Mouse (Mus musculus) cerebellum, adult 11 months (tissue): ENCODE results near the gene Pam.
"Not testable (repeated sequence)": the region's sequence is repeated elsewhere in the genome, so short reads cannot be mapped to it uniquely, and the experiment has no call there.

Experiments
- DNase-seq: peaks from one replicate; pipeline ENCODE4 v3.0.0; 2022

Pam gene

GRCm38 (mm10) chr1:98031802-98032201, 63.6 kb downstream of the Pam start:
- no peak for DNase-seq

- no peak for DNase-seq
These were observed 66.4 kb downstream of the Pam start for GRCm38 (mm10) chr1:98029025-98029424.

- DNase-seq = no peak
These were observed 67.0 kb downstream of the Pam start for GRCm38 (mm10) chr1:98028468-98028867.

- no peak for DNase-seq
These were observed 67.5 kb downstream of the Pam start for GRCm38 (mm10) chr1:98027959-98028358.

- no peak for DNase-seq
These were observed 69.4 kb downstream of the Pam start for GRCm38 (mm10) chr1:98025924-98026640.

- no peak for DNase-seq
These were observed 71.6 kb downstream of the Pam start for GRCm38 (mm10) chr1:98023866-98024265.

- no peak for DNase-seq
These were observed 76.5 kb downstream of the Pam start for GRCm38 (mm10) chr1:98018987-98019386.

- DNase-seq = no peak
These were observed 79.2 kb downstream of the Pam start for GRCm38 (mm10) chr1:98016004-98016848.

- DNase-seq = no peak
These were observed 79.9 kb downstream of the Pam start for GRCm38 (mm10) chr1:98015564-98015963.

- DNase-seq = no peak
These were observed 92.7 kb downstream of the Pam start for GRCm38 (mm10) chr1:98002561-98003425.

- DNase-seq = no peak
These were observed 96.0 kb downstream of the Pam start for GRCm38 (mm10) chr1:97999465-97999864.

- DNase-seq = not testable (repeated sequence)
These were observed 96.5 kb downstream of the Pam start for GRCm38 (mm10) chr1:97998961-97999360.

- DNase-seq = no peak
These were observed 98.4 kb downstream of the Pam start for GRCm38 (mm10) chr1:97997088-97997487.

- no peak for DNase-seq
These were observed 103.5 kb downstream of the Pam start for GRCm38 (mm10) chr1:97991976-97992375.

- no peak for DNase-seq
These were observed 112.3 kb downstream of the Pam start for GRCm38 (mm10) chr1:97983189-97983588.

- no peak for DNase-seq
These were observed 116.0 kb downstream of the Pam start for GRCm38 (mm10) chr1:97979422-97979821.

GRCm38 (mm10) chr1:97977521-97977920, 117.9 kb downstream of the Pam start:
- no peak for DNase-seq

- peak; percentile 32 for DNase-seq
These were observed 118.5 kb downstream of the Pam start for GRCm38 (mm10) chr1:97976873-97977473.

GRCm38 (mm10) chr1:97976072-97976471, 119.4 kb downstream of the Pam start:
- DNase-seq = no peak

GRCm38 (mm10) chr1:97974968-97975367, 120.5 kb downstream of the Pam start:
- DNase-seq = no peak

- DNase-seq = no peak
These were observed 125.7 kb downstream of the Pam start for GRCm38 (mm10) chr1:97969765-97970164.

GRCm38 (mm10) chr1:97963711-97964110, 131.7 kb downstream of the Pam start:
- DNase-seq = no peak

- no peak for DNase-seq
These were observed 133.3 kb downstream of the Pam start for GRCm38 (mm10) chr1:97962134-97962533.
